Mouse (Mus musculus) spleen, adult 2 months (tissue): ENCODE results near the gene Tmem144.

Experiments
- CTCF ChIP-seq: fragments of 200-500 bp; IDR thresholded peaks from 2 replicates; pipeline ENCODE4 v1.5.1; 2011; ENCODE audit warnings: mild to moderate bottlenecking, inconsistent platforms; ENCODE audit not compliant: insufficient read depth, insufficient read length, insufficient replicate concordance; ENCODE audit errors: extremely low read depth
- POLR2A ChIP-seq: fragments of 200-500 bp; IDR thresholded peaks from 2 replicates; pipeline ENCODE4 v1.6.1; 2011; ENCODE audit warnings: low read depth, low read length, inconsistent platforms

DNA sequence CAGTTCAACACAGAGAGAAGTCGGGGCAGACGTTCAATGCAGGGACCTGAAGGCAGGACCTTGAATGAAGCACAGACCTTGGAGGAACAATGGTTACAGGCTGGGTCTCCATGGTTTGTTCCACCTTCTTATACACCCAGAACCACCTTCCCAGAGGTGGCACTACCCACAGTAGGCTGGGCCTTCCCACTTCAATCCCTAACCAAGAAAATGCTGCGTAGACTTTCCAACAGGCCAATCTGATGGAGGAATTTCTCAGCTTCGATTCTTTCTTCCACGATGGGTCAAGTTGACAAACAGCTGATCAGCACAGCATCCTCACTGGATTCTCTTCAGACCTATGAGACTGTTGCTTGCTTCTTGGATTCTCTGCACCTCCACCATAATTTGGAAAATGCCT lies 22.9 kb upstream of the Tmem144 start:
- no peak for TF ChIP-seq CTCF
- no peak for TF ChIP-seq POLR2A
